Mouse (Mus musculus) megakaryocyte, embryonic 14.5 days (primary cell): ENCODE data around the gene Il17rb. TPM values are rescaled to one million over a fixed set of nuclear protein-coding genes. Genes with fewer than 3 reads are reported as not detected.

ENCODE experiments used
- H3K27me3 ChIP-seq: replicated peaks from 2 replicates; pipeline ENCODE3; 2012; ENCODE audit warnings: inconsistent platforms
- H3K36me3 ChIP-seq: replicated peaks from 2 replicates; pipeline ENCODE3; 2012; ENCODE audit warnings: low read length, inconsistent platforms, mixed read lengths
- H3K4me1 ChIP-seq: 2 replicates; pipeline ENCODE4 v1.6.1; 2012; ENCODE audit warnings: inconsistent platforms
- H3K4me3 ChIP-seq: replicated peaks from 2 replicates; pipeline ENCODE3; 2012; ENCODE audit warnings: moderate library complexity, mild to moderate bottlenecking, inconsistent platforms
- H3K9me3 ChIP-seq: 2 replicates; pipeline ENCODE4 v1.6.1; 2012; ENCODE audit warnings: inconsistent platforms
- FLI1 ChIP-seq: IDR thresholded peaks from 2 replicates; pipeline ENCODE4 v1.6.1; 2012; ENCODE audit warnings: low read length, inconsistent platforms, mixed read lengths
- GATA1 ChIP-seq: IDR thresholded peaks from 3 replicates; pipeline ENCODE4 v1.6.1; 2012; ENCODE audit warnings: mixed read lengths, low read length, inconsistent platforms, borderline replicate concordance
- polyA plus RNA-seq: library from polyadenylated mRNA; stranded (reverse); fragments of >175 nt; gene quantifications from 2 replicates; pipeline ENCODE4 v1.2.3, GENCODE M21; 2012; ENCODE audit warnings: low replicate concordance; ENCODE audit not compliant: insufficient read depth

The Il17rb gene
- polyA plus RNA-seq, 1 experiment = not detected

GRCm38 (mm10) chr14:30041836-30042235, 33.1 kb upstream of the Il17rb start:
- Histone ChIP-seq H3K27me3 (peaks cover 7% of the 10 kb centered on the region), H3K4me1 (no peaks in the 10 kb centered on the region), H3K4me3 (no peak overlapping the region), H3K9me3 (no peaks in the 10 kb centered on the region), H3K36me3 (no peaks in the 10 kb centered on the region)
- TF ChIP-seq FLI1 = no peak
- no peak for TF ChIP-seq GATA1

- peaks cover 13% of the 10 kb centered on the region for H3K27me3 ChIP-seq
- no peak for TF ChIP-seq GATA1
- TF ChIP-seq FLI1 = no peak
- H3K36me3 ChIP-seq = no peaks in the 10 kb centered on the region
- no peak overlapping the region for H3K4me3 ChIP-seq
- no peaks in the 10 kb centered on the region for H3K4me1 ChIP-seq
- H3K9me3 ChIP-seq = no peaks in the 10 kb centered on the region
Measured at GRCm38 (mm10) chr14:30039413-30039812, 30.7 kb upstream of the Il17rb start.

GRCm38 (mm10) chr14:30038431-30038830, 29.7 kb upstream of the Il17rb start:
- Histone ChIP-seq H3K9me3 (no peaks in the 10 kb centered on the region), H3K27me3 (peaks cover 20% of the 10 kb centered on the region), H3K4me1 (no peaks in the 10 kb centered on the region), H3K4me3 (no peak overlapping the region), H3K36me3 (no peaks in the 10 kb centered on the region)
- no peak for TF ChIP-seq GATA1
- TF ChIP-seq FLI1 = no peak

- Histone ChIP-seq H3K4me3 (no peak overlapping the region), H3K27me3 (peaks cover 30% of the 10 kb centered on the region), H3K4me1 (no peaks in the 10 kb centered on the region), H3K36me3 (no peaks in the 10 kb centered on the region), H3K9me3 (no peaks in the 10 kb centered on the region)
- TF ChIP-seq GATA1 = no peak
Measured at GRCm38 (mm10) chr14:30033405-30033804, 24.7 kb upstream of the Il17rb start.

- H3K27me3 ChIP-seq = peaks cover 10% of the 10 kb centered on the region
- no peak overlapping the region for H3K4me3 ChIP-seq
- H3K9me3 ChIP-seq = no peaks in the 10 kb centered on the region
- H3K4me1 ChIP-seq = no peaks in the 10 kb centered on the region
- no peaks in the 10 kb centered on the region for H3K36me3 ChIP-seq
- TF ChIP-seq GATA1 = no peak
- TF ChIP-seq FLI1 = no peak
Measured at GRCm38 (mm10) chr14:30027378-30027777, 18.7 kb upstream of the Il17rb start.

GRCm38 (mm10) chr14:30024387-30024786, 15.7 kb upstream of the Il17rb start:
- no peak overlapping the region for H3K4me3 ChIP-seq
- TF ChIP-seq GATA1 = no peak
- no peak for TF ChIP-seq FLI1
- H3K36me3 ChIP-seq = no peaks in the 10 kb centered on the region
- peaks cover 2% of the 10 kb centered on the region for H3K27me3 ChIP-seq
- no peaks in the 10 kb centered on the region for H3K4me1 ChIP-seq
- no peaks in the 10 kb centered on the region for H3K9me3 ChIP-seq

- Histone ChIP-seq H3K36me3 (no peaks in the 10 kb centered on the region), H3K4me1 (peaks cover 5% of the 10 kb centered on the region), H3K27me3 (peaks cover 8% of the 10 kb centered on the region), H3K4me3 (no peak overlapping the region), H3K9me3 (no peaks in the 10 kb centered on the region)
- no peak for TF ChIP-seq GATA1
- TF ChIP-seq FLI1 = no peak
Measured at GRCm38 (mm10) chr14:30022471-30022870, 13.8 kb upstream of the Il17rb start.

GRCm38 (mm10) chr14:30019792-30020575, 11.3 kb upstream of the Il17rb start:
- peaks cover 14% of the 10 kb centered on the region for H3K27me3 ChIP-seq
- no peaks in the 10 kb centered on the region for H3K36me3 ChIP-seq
- peaks cover 5% of the 10 kb centered on the region for H3K4me1 ChIP-seq
- no peak overlapping the region for H3K4me3 ChIP-seq
- TF ChIP-seq FLI1 (no peak), GATA1 (no peak)
- H3K9me3 ChIP-seq = no peaks in the 10 kb centered on the region

- TF ChIP-seq GATA1 (no peak), FLI1 (no peak)
- peaks cover 17% of the 10 kb centered on the region for H3K27me3 ChIP-seq
- H3K36me3 ChIP-seq = no peaks in the 10 kb centered on the region
- peaks cover 5% of the 10 kb centered on the region for H3K4me1 ChIP-seq
- no peaks in the 10 kb centered on the region for H3K9me3 ChIP-seq
- no peak overlapping the region for H3K4me3 ChIP-seq
Measured at GRCm38 (mm10) chr14:30019375-30019774, 10.7 kb upstream of the Il17rb start.

- no peak for TF ChIP-seq FLI1
- no peak for TF ChIP-seq GATA1
- Histone ChIP-seq H3K4me3 (no peak overlapping the region), H3K27me3 (peaks cover 20% of the 10 kb centered on the region), H3K36me3 (no peaks in the 10 kb centered on the region), H3K9me3 (no peaks in the 10 kb centered on the region), H3K4me1 (peaks cover 5% of the 10 kb centered on the region)
Measured at GRCm38 (mm10) chr14:30018846-30019245, 10.2 kb upstream of the Il17rb start.

GRCm38 (mm10) chr14:30018463-30018801, 9.7 kb upstream of the Il17rb start:
- Histone ChIP-seq H3K4me3 (no peak overlapping the region), H3K36me3 (no peaks in the 10 kb centered on the region), H3K9me3 (no peaks in the 10 kb centered on the region), H3K4me1 (peaks cover 5% of the 10 kb centered on the region), H3K27me3 (peaks cover 20% of the 10 kb centered on the region)
- no peak for TF ChIP-seq FLI1
- TF ChIP-seq GATA1 = no peak
